Mouse (Mus musculus) heart, embryonic 13.5 days (tissue): ENCODE measurements around the gene Eef1g. TPM values are rescaled to one million over a fixed set of nuclear protein-coding genes. Genes with fewer than 3 reads are reported as not detected.
"Not testable (repeated sequence)": the region's sequence is repeated elsewhere in the genome, so short reads cannot be mapped to it uniquely, and the experiment has no call there.

Experiments used
- ATAC-seq: fragments of 200-750 bp; cut with Nextera tagmentation; 2 replicates; pipeline ENCODE4 v1.8.0; 2017; ENCODE audit warnings: moderate TSS enrichment; ENCODE audit not compliant: insufficient number of reproducible peaks, low FRiP score, low TSS enrichment; ENCODE audit errors: extremely low read depth
- H3K27ac ChIP-seq: fragments of 300-500 bp; sonication (generic); replicated peaks from 2 replicates; pipeline ENCODE4 v1.5.1; 2015; ENCODE audit warnings: moderate library complexity, mild to moderate bottlenecking, inconsistent platforms
- H3K27me3 ChIP-seq: fragments of 300-500 bp; sonication (generic); replicated peaks from 2 replicates; pipeline ENCODE4 v1.6.1; 2015; ENCODE audit warnings: mild to moderate bottlenecking, inconsistent platforms
- H3K36me3 ChIP-seq: fragments of 300-500 bp; sonication (generic); 2 replicates; pipeline ENCODE4 v1.6.1; 2015; ENCODE audit warnings: mild to moderate bottlenecking, inconsistent platforms
- H3K4me1 ChIP-seq: fragments of 300-500 bp; sonication (generic); 2 replicates; pipeline ENCODE4 v1.6.1; 2015; ENCODE audit warnings: inconsistent platforms
- H3K4me2 ChIP-seq: fragments of 300-500 bp; sonication (generic); 2 replicates; pipeline ENCODE4 v1.6.1; 2015; ENCODE audit warnings: inconsistent platforms, mild to moderate bottlenecking, moderate library complexity
- H3K4me3 ChIP-seq: fragments of 300-500 bp; sonication (generic); 2 replicates; pipeline ENCODE4 v1.5.1; 2015; ENCODE audit warnings: moderate library complexity, mild to moderate bottlenecking, inconsistent platforms
- H3K9ac ChIP-seq: fragments of 300-500 bp; sonication (generic); 2 replicates; pipeline ENCODE4 v1.6.1; 2015; ENCODE audit warnings: inconsistent platforms, mild to moderate bottlenecking, moderate library complexity
- H3K9me3 ChIP-seq: fragments of 300-500 bp; sonication (generic); 2 replicates; pipeline ENCODE4 v1.6.1; 2016; ENCODE audit warnings: inconsistent platforms
- WGBS: fragments of 180-500 bp; shearing (Covaris S2); methylation state at CpG from one replicate; pipeline ENCODE4 v1.1.7; 2015; ENCODE audit warnings: mixed read lengths; 5-methylcytosine and 5-hydroxymethylcytosine counted together
- polyA plus RNA-seq: library from polyadenylated mRNA; unstranded; fragments of >200 nt; fragmentation: Nextera tagmentation; extraction: Ambion mirVana; gene quantifications from 2 replicates; pipeline ENCODE4 v1.2.1, GENCODE M21; 2015

Eef1g gene
- polyA plus RNA-seq, 1 experiment from 2014 or later = 251 TPM

GRCm38 (mm10) chr19:8972491-8972890 is 5.7 kb downstream of the Eef1g start:
- not testable (repeated sequence) for H3K27ac ChIP-seq, ATAC-seq, H3K4me2 ChIP-seq, H3K4me3 ChIP-seq, H3K9ac ChIP-seq, H3K9me3 ChIP-seq, H3K27me3 ChIP-seq
- Histone ChIP-seq H3K4me1 (peaks cover 30% of the 10 kb centered on the region), H3K36me3 (peaks cover 91% of the 10 kb centered on the region)
- 89% methylated on average over 8 of the region's 8 CpGs for WGBS

DNA sequence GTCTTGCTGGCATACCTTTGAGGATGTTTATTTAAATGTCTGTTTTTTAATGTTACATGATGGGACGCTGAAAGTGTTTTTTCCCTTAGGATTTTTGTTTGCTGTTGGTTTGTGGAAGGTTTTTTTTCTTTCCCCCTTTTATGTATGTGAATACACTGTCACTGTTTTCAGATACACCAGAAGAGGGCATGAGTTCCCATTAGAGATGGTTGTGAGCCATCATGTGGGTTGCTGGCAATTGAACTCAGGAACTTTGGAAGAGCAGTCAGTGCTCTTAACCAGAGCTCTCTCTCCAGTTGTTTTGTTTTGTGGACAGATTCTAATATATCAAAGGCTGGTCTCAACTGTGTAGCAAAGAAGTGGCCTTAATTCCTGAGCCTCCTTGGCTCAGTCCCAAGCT is 7.8 kb downstream of the Eef1g start:
- Histone ChIP-seq H3K36me3 (peaks cover 100% of the 10 kb centered on the region), H3K27me3 (no peaks in the 10 kb centered on the region), H3K9ac (no peak overlapping the region), H3K4me1 (peaks cover 12% of the 10 kb centered on the region), H3K9me3 (no peaks in the 10 kb centered on the region), H3K4me2 (no peak overlapping the region), H3K27ac (no peak overlapping the region), H3K4me3 (no peak overlapping the region)
- ATAC-seq = no peak
- WGBS = 93% methylated on average over 1 of the region's 1 CpGs

DNA sequence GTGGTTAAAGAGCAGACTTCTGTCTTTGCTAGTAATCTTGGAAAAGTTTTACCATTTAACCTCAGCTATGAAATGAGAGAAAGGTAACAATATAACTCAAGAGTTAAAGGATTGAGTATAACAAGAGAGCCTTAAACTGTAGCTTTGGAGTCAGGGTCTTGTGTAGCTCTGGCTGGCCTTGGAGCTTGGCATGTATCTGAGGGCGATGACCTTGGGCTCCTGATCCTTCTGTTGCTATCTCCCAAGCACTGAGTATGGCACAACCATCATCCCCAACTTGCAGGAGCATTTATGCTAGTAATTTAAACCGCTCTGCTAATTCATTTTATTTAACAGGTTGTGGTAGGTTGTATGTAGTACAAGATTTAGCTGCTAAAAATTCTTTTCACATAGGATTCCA is 8.7 kb downstream of the Eef1g start:
- Histone ChIP-seq H3K4me2 (no peak overlapping the region), H3K4me1 (peaks cover 14% of the 10 kb centered on the region), H3K27me3 (no peaks in the 10 kb centered on the region), H3K9me3 (no peaks in the 10 kb centered on the region), H3K36me3 (peaks cover 100% of the 10 kb centered on the region), H3K9ac (0 out of 2 replicates have a peak overlapping the region, but pooled peaks have one; percentile 0), H3K4me3 (no peak overlapping the region), H3K27ac (no peak overlapping the region)
- no peak for ATAC-seq
- WGBS = 89% methylated on average over 2 of the region's 2 CpGs

DNA sequence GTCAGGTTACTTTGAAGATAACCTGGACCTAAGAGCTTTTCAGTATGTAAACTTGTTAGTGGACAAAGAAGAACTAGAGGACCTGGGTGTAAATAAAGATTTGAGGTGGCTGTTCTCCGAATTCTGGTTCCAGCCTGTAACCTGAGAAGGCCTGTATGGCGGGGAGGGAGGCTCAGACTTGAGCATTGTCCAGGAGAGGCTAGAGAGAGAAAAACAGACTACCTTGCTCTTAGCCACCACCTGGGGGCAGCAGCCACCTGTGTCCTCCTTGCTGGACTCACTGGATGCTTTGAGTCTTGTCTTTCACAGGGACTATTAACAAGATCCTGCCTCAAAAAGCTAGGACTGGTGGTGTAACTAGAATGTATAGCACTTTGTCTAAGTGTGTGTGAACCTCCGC is 9.7 kb downstream of the Eef1g start:
- no peaks in the 10 kb centered on the region for H3K9me3 ChIP-seq
- 41% methylated on average over 3 of the region's 3 CpGs for WGBS
- peaks cover 95% of the 10 kb centered on the region for H3K36me3 ChIP-seq
- H3K9ac ChIP-seq = no peak overlapping the region
- no peaks in the 10 kb centered on the region for H3K27me3 ChIP-seq
- peaks cover 25% of the 10 kb centered on the region for H3K4me1 ChIP-seq
- H3K27ac ChIP-seq = no peak overlapping the region; the same call in 1 of the 2 replicates
- ATAC-seq = no peak
- H3K4me2 ChIP-seq = no peak overlapping the region
- H3K4me3 ChIP-seq = no peak overlapping the region

DNA sequence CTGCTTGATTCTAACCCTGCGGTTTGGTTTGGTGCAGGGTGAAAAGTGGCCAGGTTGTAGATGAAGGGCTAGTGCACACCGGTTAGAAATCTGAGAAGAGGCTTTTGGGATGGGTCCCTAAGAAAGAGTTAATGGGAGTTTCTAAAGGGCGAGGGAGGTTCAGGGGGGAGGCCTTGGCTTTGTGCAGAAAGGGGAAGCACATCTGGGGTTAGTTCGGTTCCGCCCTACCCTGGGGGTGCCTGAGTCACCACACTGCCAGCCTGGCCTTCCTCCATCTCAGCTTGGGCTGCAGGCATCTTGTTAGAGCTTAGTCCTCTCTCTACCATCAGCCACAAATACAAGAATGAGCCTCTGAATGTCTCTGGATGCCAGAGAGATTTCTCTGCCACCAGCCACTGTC is 13.9 kb downstream of the Eef1g start:
- Histone ChIP-seq H3K4me2 (no peak overlapping the region), H3K9me3 (no peaks in the 10 kb centered on the region), H3K4me1 (peaks cover 67% of the 10 kb centered on the region), H3K9ac (no peak overlapping the region), H3K27ac (peak overlapping the region; percentile 36; the same call in 1 of the 2 replicates), H3K36me3 (peaks cover 52% of the 10 kb centered on the region), H3K27me3 (no peaks in the 10 kb centered on the region), H3K4me3 (no peak overlapping the region)
- ATAC-seq = no peak
- WGBS = 57% methylated on average over 5 of the region's 5 CpGs

GRCm38 (mm10) chr19:8981450-8982168 is 14.8 kb downstream of the Eef1g start:
- H3K4me3 ChIP-seq = no peak overlapping the region
- H3K4me1 ChIP-seq = peaks cover 67% of the 10 kb centered on the region
- H3K9ac ChIP-seq = peak overlapping the region; percentile 45; the same call in 1 of the 2 replicates
- no peak overlapping the region for H3K4me2 ChIP-seq
- no peaks in the 10 kb centered on the region for H3K9me3 ChIP-seq
- ATAC-seq = no peak
- WGBS = 47% methylated on average over 2 of the region's 2 CpGs
- H3K36me3 ChIP-seq = peaks cover 44% of the 10 kb centered on the region
- peak overlapping the region; percentile 49; the same call in 1 of the 2 replicates for H3K27ac ChIP-seq
- no peaks in the 10 kb centered on the region for H3K27me3 ChIP-seq

DNA sequence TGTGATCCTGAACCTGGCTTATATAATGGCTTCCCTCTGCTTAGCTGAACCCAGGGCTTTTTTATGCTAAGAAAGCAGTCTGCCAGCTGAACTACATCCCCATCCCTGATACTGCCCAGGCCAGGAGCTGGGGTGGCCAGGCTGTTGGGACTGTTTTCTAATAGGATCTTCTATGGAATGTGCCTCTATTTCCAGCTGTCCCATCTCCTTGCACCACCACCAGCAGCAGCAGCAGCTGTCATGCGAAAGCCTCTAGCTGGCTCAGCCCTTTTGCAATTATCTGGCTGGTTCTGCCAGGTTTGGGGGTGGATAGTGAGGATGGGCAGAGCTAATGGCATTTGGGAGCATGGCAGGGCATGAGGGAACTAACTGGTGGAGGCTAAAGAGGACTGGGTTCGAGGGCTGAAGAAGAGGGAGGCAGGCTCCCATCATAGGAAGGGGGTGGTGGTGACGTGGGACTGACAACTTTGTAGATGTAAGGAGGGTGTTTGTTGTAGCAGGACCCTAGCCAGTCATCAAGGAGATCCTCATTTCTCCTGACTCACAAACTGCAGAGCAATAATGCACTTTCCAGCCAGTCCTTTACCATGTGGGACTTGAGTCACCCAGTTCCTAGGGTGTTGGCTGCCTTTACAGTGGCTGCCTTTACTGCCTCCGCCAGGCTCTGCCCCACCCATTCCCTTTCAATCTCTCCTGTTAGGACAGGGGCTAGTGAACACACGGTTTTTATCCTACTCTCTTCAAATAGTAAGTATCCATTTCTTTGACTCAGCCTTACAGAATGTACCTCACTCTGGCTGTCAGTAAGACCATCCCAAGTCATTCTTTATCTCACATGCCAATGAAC is 15.7 kb downstream of the Eef1g start:
- H3K27ac ChIP-seq = peak overlapping the region; percentile 72
- H3K9me3 ChIP-seq = no peaks in the 10 kb centered on the region
- no peaks in the 10 kb centered on the region for H3K27me3 ChIP-seq
- peaks cover 71% of the 10 kb centered on the region for H3K4me1 ChIP-seq
- no peak for ATAC-seq
- 26% methylated on average over 5 of the region's 5 CpGs for WGBS
- peak overlapping the region; percentile 24; the same call in 1 of the 2 replicates for H3K9ac ChIP-seq
- no peak overlapping the region for H3K4me3 ChIP-seq
- peak overlapping the region; percentile 3; the same call in 1 of the 2 replicates for H3K4me2 ChIP-seq
- peaks cover 35% of the 10 kb centered on the region for H3K36me3 ChIP-seq

GRCm38 (mm10) chr19:8983150-8983650 is 16.4 kb downstream of the Eef1g start:
- no peaks in the 10 kb centered on the region for H3K27me3 ChIP-seq
- 5% methylated on average over 4 of the region's 4 CpGs for WGBS
- peak overlapping the region; percentile 72 for H3K27ac ChIP-seq
- H3K4me2 ChIP-seq = peak overlapping the region; percentile 3; the same call in 1 of the 2 replicates
- peak overlapping the region; percentile 24 for H3K9ac ChIP-seq
- no peaks in the 10 kb centered on the region for H3K9me3 ChIP-seq
- no peak for ATAC-seq
- H3K4me1 ChIP-seq = peaks cover 78% of the 10 kb centered on the region
- no peak overlapping the region for H3K4me3 ChIP-seq
- H3K36me3 ChIP-seq = peaks cover 28% of the 10 kb centered on the region

GRCm38 (mm10) chr19:8984255-8984868 is 17.5 kb downstream of the Eef1g start:
- ATAC-seq = no peak
- Histone ChIP-seq H3K27me3 (no peaks in the 10 kb centered on the region), H3K27ac (peak overlapping the region; percentile 72), H3K36me3 (peaks cover 17% of the 10 kb centered on the region), H3K9me3 (no peaks in the 10 kb centered on the region), H3K9ac (0 out of 2 replicates have a peak overlapping the region, but pooled peaks have one; percentile 16), H3K4me3 (no peak overlapping the region), H3K4me1 (peaks cover 86% of the 10 kb centered on the region), H3K4me2 (peak overlapping the region; percentile 14; the same call in 1 of the 2 replicates)
- 21% methylated on average over 7 of the region's 7 CpGs for WGBS

GRCm38 (mm10) chr19:8985891-8986290 is 19.1 kb downstream of the Eef1g start:
- no peaks in the 10 kb centered on the region for H3K9me3 ChIP-seq
- no peak overlapping the region for H3K4me2 ChIP-seq
- WGBS = 33% methylated on average over 5 of the region's 5 CpGs
- peaks cover 1% of the 10 kb centered on the region; the same call in 1 of the 2 replicates for H3K36me3 ChIP-seq
- no peak overlapping the region for H3K9ac ChIP-seq
- H3K4me3 ChIP-seq = no peak overlapping the region
- ATAC-seq = no peak
- H3K27me3 ChIP-seq = no peaks in the 10 kb centered on the region
- peaks cover 85% of the 10 kb centered on the region for H3K4me1 ChIP-seq
- H3K27ac ChIP-seq = 0 out of 2 replicates have a peak overlapping the region, but pooled peaks have one; percentile 9

- Histone ChIP-seq H3K36me3 (no peaks in the 10 kb centered on the region), H3K27me3 (no peaks in the 10 kb centered on the region), H3K4me1 (peaks cover 85% of the 10 kb centered on the region), H3K4me3 (0 out of 2 replicates have a peak overlapping the region, but pooled peaks have one; percentile 5), H3K27ac (peak overlapping the region; percentile 93), H3K9me3 (no peaks in the 10 kb centered on the region), H3K9ac (peak overlapping the region; percentile 90), H3K4me2 (peak overlapping the region; percentile 71)
- ATAC-seq = no peak
- 31% methylated on average over 2 of the region's 2 CpGs for WGBS
Measured at GRCm38 (mm10) chr19:8987816-8988215, 21.0 kb downstream of the Eef1g start.
